Comparison of ENCODE assay signal across 10 mouse cellular contexts in genomic region chr6:53881623-53882022, GRCm38 (mm10).
DNase-seq lines count a peak whose midpoint lies in the region; ATAC-seq lines count a peak whose summit lies in the region.
"Had no signal": no experiment of that assay in that cellular context is flagged by ENCODE, and none has a peak within 500 bp of the region (broad histone marks: within the 10 kb centered on the region; RNA-seq: fewer than 3 reads in every experiment).

No protein-coding gene starts in this region.

- peak overlapping the region; percentile 51 for H3K4me2 ChIP-seq in forebrain, embryonic 14.5 days (ENCODE audit: low read length)
- H3K4me2 ChIP-seq in limb, embryonic 13.5 days (replicated peaks): peak overlapping the region; percentile 38
- H3K4me2 ChIP-seq in neural tube, embryonic 15.5 days: peak overlapping the region; percentile 45
- H3K4me2 ChIP-seq in intestine, embryonic 15.5 days (replicated peaks): no peak overlapping the region

- DNase-seq in layer of hippocampus, adult 9-11 months: peak; percentile 26
- no peak for DNase-seq in layer of hippocampus, adult 9-10 months (ENCODE audit: low spot score)
- peak; percentile 46 for DNase-seq in forebrain, embryonic 14.5 days (ENCODE audit: low spot score)
- DNase-seq in cerebellum, postnatal 14 days: no peak
- no peak for DNase-seq in liver
- DNase-seq: liver, postnatal 0 days; thymus, adult 18-20 months had no signal

- no peak overlapping the region for H3K4me3 ChIP-seq in forebrain, embryonic 14.5 days (ENCODE audit: low read depth, low read length)
- no peak overlapping the region for H3K4me3 ChIP-seq in limb, embryonic 13.5 days
- H3K4me3 ChIP-seq in neural tube, embryonic 15.5 days (replicated peaks): no peak overlapping the region
- H3K4me3 ChIP-seq in intestine, embryonic 15.5 days (replicated peaks): no peak overlapping the region

- H3K36me3 ChIP-seq in forebrain, embryonic 14.5 days (ENCODE audit: control insufficient read depth, insufficient read depth, low read length): no peaks in the 10 kb centered on the region
- H3K36me3 ChIP-seq in limb, embryonic 13.5 days: no peaks in the 10 kb centered on the region
- no peaks in the 10 kb centered on the region for H3K36me3 ChIP-seq in neural tube, embryonic 15.5 days
- no peaks in the 10 kb centered on the region for H3K36me3 ChIP-seq in intestine, embryonic 15.5 days

- H3K4me1 ChIP-seq in forebrain, embryonic 14.5 days (ENCODE audit: control insufficient read depth, insufficient read depth, low read length): peaks cover 15% of the 10 kb centered on the region
- peaks cover 36% of the 10 kb centered on the region for H3K4me1 ChIP-seq in limb, embryonic 13.5 days
- peaks cover 22% of the 10 kb centered on the region for H3K4me1 ChIP-seq in neural tube, embryonic 15.5 days
- H3K4me1 ChIP-seq in intestine, embryonic 15.5 days (replicated peaks): 0 out of 2 replicates have a peak, but pooled peaks cover 3% of the 10 kb centered on the region

- WGBS in forebrain, embryonic 14.5 days: 13% methylated on average over 10 of the region's 10 CpGs
- 10% methylated on average over 10 of the region's 10 CpGs for WGBS in limb, embryonic 13.5 days
- 3% methylated on average over 10 of the region's 10 CpGs for WGBS in neural tube, embryonic 15.5 days
- 43% methylated on average over 10 of the region's 10 CpGs for WGBS in intestine, embryonic 15.5 days

- no peak for ATAC-seq in forebrain, embryonic 14.5 days
- ATAC-seq in limb, embryonic 13.5 days (ENCODE audit: low FRiP score, low read depth): peak; percentile 48
- ATAC-seq in neural tube, embryonic 15.5 days (ENCODE audit: low FRiP score): no peak
- no peak for ATAC-seq in intestine, embryonic 15.5 days
- ATAC-seq: liver, postnatal 0 days had no signal

- H3K27ac ChIP-seq in forebrain, embryonic 14.5 days (ENCODE audit: low read depth, low read length): no peak overlapping the region
- peak overlapping the region; percentile 44; the same call in 1 of the 2 replicates for H3K27ac ChIP-seq in limb, embryonic 13.5 days
- H3K27ac ChIP-seq in neural tube, embryonic 15.5 days (replicated peaks): peak overlapping the region; percentile 70; the same call in 1 of the 2 replicates
- H3K27ac ChIP-seq in intestine, embryonic 15.5 days: no peak overlapping the region

- H3K27me3 ChIP-seq in forebrain, embryonic 14.5 days (replicated peaks; ENCODE audit: control insufficient read depth, insufficient read depth, low read length): no peaks in the 10 kb centered on the region
- no peaks in the 10 kb centered on the region for H3K27me3 ChIP-seq in limb, embryonic 13.5 days
- no peaks in the 10 kb centered on the region; the same call in 1 of the 2 replicates for H3K27me3 ChIP-seq in neural tube, embryonic 15.5 days (replicated peaks)
- no peaks in the 10 kb centered on the region for H3K27me3 ChIP-seq in intestine, embryonic 15.5 days (replicated peaks)

- H3K9me3 ChIP-seq in forebrain, embryonic 14.5 days (replicated peaks; ENCODE audit: control insufficient read depth, low read length): no peaks in the 10 kb centered on the region
- H3K9me3 ChIP-seq in limb, embryonic 13.5 days: no peaks in the 10 kb centered on the region
- H3K9me3 ChIP-seq in neural tube, embryonic 15.5 days (replicated peaks): no peaks in the 10 kb centered on the region
- H3K9me3 ChIP-seq in intestine, embryonic 15.5 days: no peaks in the 10 kb centered on the region

- no peak overlapping the region for H3K9ac ChIP-seq in forebrain, embryonic 14.5 days (ENCODE audit: low read length)
- H3K9ac ChIP-seq in limb, embryonic 13.5 days: no peak overlapping the region
- no peak overlapping the region for H3K9ac ChIP-seq in neural tube, embryonic 15.5 days (replicated peaks)
- H3K9ac ChIP-seq in intestine, embryonic 15.5 days: no peak overlapping the region
- H3K9ac ChIP-seq: liver, postnatal 0 days had no signal

Comparison
In these comparisons a context has a peak if more than half of its experiments do, and no peak if none do; other contexts are left out.
1. DNase-seq: peak in layer of hippocampus, adult 9-11 months (single experiment) and forebrain, embryonic 14.5 days (single experiment); none in layer of hippocampus, adult 9-10 months (single experiment), cerebellum, postnatal 14 days (0 of 2) and liver (single experiment).
2. H3K27ac ChIP-seq: peak in limb, embryonic 13.5 days (single experiment) and neural tube, embryonic 15.5 days (single experiment); none in forebrain, embryonic 14.5 days (single experiment) and intestine, embryonic 15.5 days (single experiment).